Mouse (Mus musculus): ENCODE measurements around the gene Olfr521. TPM values are rescaled to one million over a fixed set of nuclear protein-coding genes. Genes with fewer than 3 reads are reported as not detected.
"Not testable (repeated sequence)": the region's sequence is repeated elsewhere in the genome, so short reads cannot be mapped to it uniquely, and the experiment has no call there.

The Olfr521 gene
- polyA plus RNA-seq, 1 experiment from 2014 or later, result not detected

GRCm38 (mm10) chr7:99797911-99798647 is 34.8 kb downstream of the Olfr521 start:
- Histone ChIP-seq H3K36me3 (ENCODE audit: control insufficient read depth, insufficient read depth, low read length) (no peaks in the 10 kb centered on the region), H3K9ac (ENCODE audit: low read length) (no peak overlapping the region), H3K9me3 (replicated peaks; ENCODE audit: control insufficient read depth, low read length) (no peaks in the 10 kb centered on the region), H3K27ac (ENCODE audit: low read depth, low read length) (no peak overlapping the region), H3K27me3 (replicated peaks; ENCODE audit: control insufficient read depth, insufficient read depth, low read length) (no peaks in the 10 kb centered on the region), H3K4me3 (ENCODE audit: low read depth, low read length) (no peak overlapping the region), H3K4me1 (ENCODE audit: control insufficient read depth, insufficient read depth, low read length) (peaks cover 11% of the 10 kb centered on the region), H3K4me2 (ENCODE audit: low read length) (no peak overlapping the region)
- ATAC-seq (peak; percentile 75), DNase-seq (ENCODE audit: low spot score) (peak; percentile 94)
- WGBS, result 31% methylated on average over 6 of the region's 6 CpGs

- ATAC-seq, result no peak
- Histone ChIP-seq H3K36me3 (ENCODE audit: control insufficient read depth, insufficient read depth, low read length) (no peaks in the 10 kb centered on the region), H3K9me3 (replicated peaks; ENCODE audit: control insufficient read depth, low read length) (no peaks in the 10 kb centered on the region), H3K4me1 (ENCODE audit: control insufficient read depth, insufficient read depth, low read length) (peaks cover 11% of the 10 kb centered on the region), H3K9ac (ENCODE audit: low read length) (no peak overlapping the region), H3K27me3 (replicated peaks; ENCODE audit: control insufficient read depth, insufficient read depth, low read length) (no peaks in the 10 kb centered on the region), H3K27ac (ENCODE audit: low read depth, low read length) (no peak overlapping the region), H3K4me2 (ENCODE audit: low read length) (no peak overlapping the region), H3K4me3 (ENCODE audit: low read depth, low read length) (no peak overlapping the region)
- 85% methylated on average over 7 of the region's 7 CpGs for WGBS
- no peak for DNase-seq (ENCODE audit: low spot score)
Measured at GRCm38 (mm10) chr7:99799118-99799517, 35.8 kb downstream of the Olfr521 start.

GRCm38 (mm10) chr7:99803535-99803934 is 40.2 kb downstream of the Olfr521 start:
- Histone ChIP-seq H3K27ac (ENCODE audit: low read depth, low read length) (no peak overlapping the region), H3K27me3 (replicated peaks; ENCODE audit: control insufficient read depth, insufficient read depth, low read length) (no peaks in the 10 kb centered on the region), H3K4me3 (ENCODE audit: low read depth, low read length) (no peak overlapping the region), H3K9me3 (replicated peaks; ENCODE audit: control insufficient read depth, low read length) (no peaks in the 10 kb centered on the region), H3K4me2 (ENCODE audit: low read length) (no peak overlapping the region), H3K4me1 (ENCODE audit: control insufficient read depth, insufficient read depth, low read length) (no peaks in the 10 kb centered on the region), H3K9ac (ENCODE audit: low read length) (no peak overlapping the region), H3K36me3 (ENCODE audit: control insufficient read depth, insufficient read depth, low read length) (no peaks in the 10 kb centered on the region)
- DNase-seq (ENCODE audit: low spot score) (no peak), ATAC-seq (no peak)
- WGBS, result 82% methylated on average over 8 of the region's 8 CpGs

- H3K9ac ChIP-seq (ENCODE audit: low read length); H3K9me3 ChIP-seq (replicated peaks; ENCODE audit: control insufficient read depth, low read length); ATAC-seq; H3K27ac ChIP-seq (ENCODE audit: low read depth, low read length); DNase-seq (ENCODE audit: low spot score); H3K4me1 ChIP-seq (ENCODE audit: control insufficient read depth, insufficient read depth, low read length); H3K36me3 ChIP-seq (ENCODE audit: control insufficient read depth, insufficient read depth, low read length); H3K27me3 ChIP-seq (replicated peaks; ENCODE audit: control insufficient read depth, insufficient read depth, low read length); H3K4me3 ChIP-seq (ENCODE audit: low read depth, low read length); H3K4me2 ChIP-seq (ENCODE audit: low read length): not testable (repeated sequence)
- 87% methylated on average over 3 of the region's 3 CpGs for WGBS
Measured at GRCm38 (mm10) chr7:99804033-99804432, 40.7 kb downstream of the Olfr521 start.

- no peak overlapping the region for H3K27ac ChIP-seq (ENCODE audit: low read depth, low read length)
- no peaks in the 10 kb centered on the region for H3K27me3 ChIP-seq (replicated peaks; ENCODE audit: control insufficient read depth, insufficient read depth, low read length)
- no peak overlapping the region for H3K4me3 ChIP-seq (ENCODE audit: low read depth, low read length)
- H3K4me1 ChIP-seq (ENCODE audit: control insufficient read depth, insufficient read depth, low read length), result no peaks in the 10 kb centered on the region
- H3K9ac ChIP-seq (ENCODE audit: low read length), result no peak overlapping the region
- no peak for DNase-seq (ENCODE audit: low spot score)
- H3K4me2 ChIP-seq (ENCODE audit: low read length), result no peak overlapping the region
- ATAC-seq, result no peak
- 98% methylated on average over 1 of the region's 1 CpGs for WGBS
- H3K36me3 ChIP-seq (ENCODE audit: control insufficient read depth, insufficient read depth, low read length), result no peaks in the 10 kb centered on the region
- no peaks in the 10 kb centered on the region for H3K9me3 ChIP-seq (replicated peaks; ENCODE audit: control insufficient read depth, low read length)
Measured at GRCm38 (mm10) chr7:99805340-99805739, 42.0 kb downstream of the Olfr521 start.

- H3K9me3 ChIP-seq (replicated peaks; ENCODE audit: control insufficient read depth, low read length); H3K9ac ChIP-seq (ENCODE audit: low read length); H3K36me3 ChIP-seq (ENCODE audit: control insufficient read depth, insufficient read depth, low read length); H3K27me3 ChIP-seq (replicated peaks; ENCODE audit: control insufficient read depth, insufficient read depth, low read length); H3K27ac ChIP-seq (ENCODE audit: low read depth, low read length); H3K4me1 ChIP-seq (ENCODE audit: control insufficient read depth, insufficient read depth, low read length); ATAC-seq; H3K4me3 ChIP-seq (ENCODE audit: low read depth, low read length); DNase-seq (ENCODE audit: low spot score); H3K4me2 ChIP-seq (ENCODE audit: low read length): not testable (repeated sequence)
- WGBS, result 87% methylated on average over 7 of the region's 7 CpGs
Measured at GRCm38 (mm10) chr7:99807043-99807442, 43.7 kb downstream of the Olfr521 start.

- H3K27ac ChIP-seq (ENCODE audit: low read depth, low read length), result no peak overlapping the region
- H3K4me1 ChIP-seq (ENCODE audit: control insufficient read depth, insufficient read depth, low read length), result no peaks in the 10 kb centered on the region
- H3K4me2 ChIP-seq (ENCODE audit: low read length), result no peak overlapping the region
- H3K36me3 ChIP-seq (ENCODE audit: control insufficient read depth, insufficient read depth, low read length), result no peaks in the 10 kb centered on the region
- no peaks in the 10 kb centered on the region for H3K27me3 ChIP-seq (replicated peaks; ENCODE audit: control insufficient read depth, insufficient read depth, low read length)
- H3K9me3 ChIP-seq (replicated peaks; ENCODE audit: control insufficient read depth, low read length), result no peaks in the 10 kb centered on the region
- no peak overlapping the region for H3K9ac ChIP-seq (ENCODE audit: low read length)
- 93% methylated on average over 2 of the region's 2 CpGs for WGBS
- no peak overlapping the region for H3K4me3 ChIP-seq (ENCODE audit: low read depth, low read length)
- DNase-seq (ENCODE audit: low spot score) (no peak), ATAC-seq (no peak)
Measured at GRCm38 (mm10) chr7:99810814-99811213, 47.5 kb downstream of the Olfr521 start.

GRCm38 (mm10) chr7:99811661-99812060 is 48.4 kb downstream of the Olfr521 start:
- 94% methylated on average over 4 of the region's 4 CpGs for WGBS
- H3K27me3 ChIP-seq (replicated peaks; ENCODE audit: control insufficient read depth, insufficient read depth, low read length), result no peaks in the 10 kb centered on the region
- ATAC-seq, result no peak
- no peak overlapping the region for H3K4me3 ChIP-seq (ENCODE audit: low read depth, low read length)
- no peak overlapping the region for H3K27ac ChIP-seq (ENCODE audit: low read depth, low read length)
- no peak for DNase-seq (ENCODE audit: low spot score)
- no peaks in the 10 kb centered on the region for H3K36me3 ChIP-seq (ENCODE audit: control insufficient read depth, insufficient read depth, low read length)
- H3K9ac ChIP-seq (ENCODE audit: low read length), result no peak overlapping the region
- no peaks in the 10 kb centered on the region for H3K4me1 ChIP-seq (ENCODE audit: control insufficient read depth, insufficient read depth, low read length)
- no peaks in the 10 kb centered on the region for H3K9me3 ChIP-seq (replicated peaks; ENCODE audit: control insufficient read depth, low read length)
- no peak overlapping the region for H3K4me2 ChIP-seq (ENCODE audit: low read length)

- Histone ChIP-seq H3K27me3 (replicated peaks; ENCODE audit: control insufficient read depth, insufficient read depth, low read length) (no peaks in the 10 kb centered on the region), H3K4me3 (ENCODE audit: low read depth, low read length) (no peak overlapping the region), H3K27ac (ENCODE audit: low read depth, low read length) (no peak overlapping the region), H3K4me1 (ENCODE audit: control insufficient read depth, insufficient read depth, low read length) (no peaks in the 10 kb centered on the region), H3K9ac (ENCODE audit: low read length) (no peak overlapping the region), H3K36me3 (ENCODE audit: control insufficient read depth, insufficient read depth, low read length) (no peaks in the 10 kb centered on the region), H3K9me3 (replicated peaks; ENCODE audit: control insufficient read depth, low read length) (no peaks in the 10 kb centered on the region), H3K4me2 (ENCODE audit: low read length) (no peak overlapping the region)
- no peak for DNase-seq (ENCODE audit: low spot score)
- WGBS, result 90% methylated on average over 11 of the region's 11 CpGs
- ATAC-seq, result no peak
Measured at GRCm38 (mm10) chr7:99813394-99813793, 50.1 kb downstream of the Olfr521 start.

Measured in forebrain, embryonic 14.5 days (tissue).